Mouse (Mus musculus) layer of hippocampus, postnatal 36 days (tissue): ENCODE data around the gene Cox7a1. TPM values are rescaled to one million over a fixed set of nuclear protein-coding genes. Genes with fewer than 3 reads are reported as not detected.

ENCODE experiments used
- DNase-seq, 2 experiments: peaks; one replicate each; pipeline ENCODE4 v3.0.0; 2022
- total RNA-seq, 2 experiments: library from RNA; stranded (reverse); gene quantifications; 2 replicates each; pipeline ENCODE4 v1.2.3; 2021

The Cox7a1 gene
- total RNA-seq, 2 experiments from 2014 or later: 3.7 to 5.0 TPM

DNA sequence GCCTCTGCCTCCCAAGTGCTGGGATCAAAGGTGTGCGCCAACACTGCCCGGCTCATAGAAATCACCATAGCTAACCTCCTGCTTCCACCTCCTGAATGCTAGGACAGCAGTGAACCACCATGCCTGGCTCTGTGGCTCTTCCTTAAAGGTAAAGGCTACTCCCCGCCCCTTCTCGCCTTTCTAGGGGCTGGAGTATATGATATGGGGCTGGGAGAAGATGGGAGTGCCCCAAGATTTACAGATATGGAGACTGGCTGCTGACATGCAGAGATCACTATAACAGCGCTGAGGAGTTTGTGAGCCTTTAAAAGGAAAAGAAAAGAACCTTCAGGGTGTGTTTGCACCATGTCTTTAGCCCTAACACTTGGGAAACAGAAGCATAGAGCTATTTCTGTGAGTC, 38.3 kb downstream of the Cox7a1 start:
- no peak for DNase-seq

- no peak for DNase-seq
Observed at GRCm38 (mm10) chr7:30224206-30224605, 40.3 kb downstream of the Cox7a1 start.

DNA sequence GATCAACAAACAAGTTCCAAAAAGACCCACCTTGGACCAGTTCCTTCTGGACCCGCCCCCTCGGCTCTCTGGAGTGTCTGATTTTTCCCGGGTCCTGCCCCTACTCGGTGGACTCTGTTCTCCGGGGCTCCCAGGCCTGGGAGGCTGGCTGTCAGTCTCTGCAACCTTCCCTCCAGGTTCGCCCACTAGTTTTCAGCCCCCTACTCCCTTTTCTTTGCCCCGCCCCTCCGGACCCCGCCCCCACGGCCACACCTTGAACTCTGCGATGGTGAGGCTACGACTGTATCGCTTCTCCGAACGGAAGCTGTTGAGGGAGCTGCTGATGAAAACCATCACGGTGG, 47.4 kb downstream of the Cox7a1 start:
- DNase-seq: no peak

GRCm38 (mm10) chr7:30231669-30232454, 47.9 kb downstream of the Cox7a1 start, which contains the start of the genes Polr2i and Tbcb:
Gene Polr2i (plus strand): TSS chr7:30231948.
Gene Tbcb (minus strand): TSS chr7:30232272.
- DNase-seq: peak; percentile 99

GRCm38 (mm10) chr7:30232631-30233148, 48.7 kb downstream of the Cox7a1 start:
- DNase-seq: peak in 1 of 2 experiments; percentile 16

DNA sequence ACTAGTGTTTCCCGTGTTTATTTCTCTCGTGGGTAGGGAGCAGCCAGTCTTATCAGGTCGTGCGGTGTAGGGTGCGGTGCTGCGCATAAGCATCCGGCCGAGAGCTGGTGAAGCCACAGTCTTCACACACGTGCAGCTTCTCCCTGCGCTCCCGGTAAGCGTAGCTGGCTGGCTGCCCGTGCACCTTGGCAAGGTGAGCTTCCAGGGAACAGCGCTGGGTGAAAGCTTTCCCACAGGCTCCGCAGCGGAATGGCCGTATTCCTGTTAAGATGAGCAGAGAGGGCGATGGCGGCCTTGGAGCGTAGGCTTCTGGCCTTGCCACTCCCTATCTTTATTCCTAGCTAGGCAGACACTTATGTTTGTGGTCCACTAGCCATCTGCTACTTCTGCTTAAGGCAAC, 49.4 kb downstream of the Cox7a1 start:
- DNase-seq: no peak

- DNase-seq: no peak
Observed at GRCm38 (mm10) chr7:30234276-30234858, 50.4 kb downstream of the Cox7a1 start.

- no peak for DNase-seq
Observed at GRCm38 (mm10) chr7:30235091-30235490, 51.1 kb downstream of the Cox7a1 start.

- no peak for DNase-seq
Observed at GRCm38 (mm10) chr7:30235625-30236024, 51.7 kb downstream of the Cox7a1 start, which contains the start of gene Ovol3. Gene Ovol3 (minus strand): TSS chr7:30235725.

Other genes with a start within 250 kb of the Cox7a1 start
- 10 to 100 TPM; 16.3 to 19.6 TPM for gene Zfp74, start 230.1 kb upstream of the Cox7a1 start, total RNA-seq
- gene Zfp568, start 200.2 kb upstream of the Cox7a1 start, total RNA-seq: 1 to 10 TPM; 4.3 to 5.6 TPM
- 10 to 100 TPM in 1 of 2 experiments, 1 to 10 TPM in 1; 9.0 to 12.0 TPM for gene Zfp14, start 132.8 kb upstream of the Cox7a1 start, total RNA-seq
- 1 to 10 TPM; 3.7 to 4.2 TPM for gene Zfp82, start 111.2 kb upstream of the Cox7a1 start, total RNA-seq
- gene Gm26920, start 93.7 kb upstream of the Cox7a1 start, total RNA-seq: under 1 TPM in 1 of 2 experiments, not detected in 1; 0.97 TPM
- gene Zfp566, start 93.6 kb upstream of the Cox7a1 start, total RNA-seq: 1 to 10 TPM; 6.4 to 8.0 TPM
- 10 to 100 TPM; 76.8 to 83.7 TPM for gene Zfp260, start 89.4 kb upstream of the Cox7a1 start, total RNA-seq
- gene Zfp382, start 62.2 kb upstream of the Cox7a1 start, total RNA-seq: 10 to 100 TPM; 31.8 to 35.0 TPM
- gene Zfp146, start 14.4 kb upstream of the Cox7a1 start, total RNA-seq: 10 to 100 TPM; 53.8 to 54.8 TPM
- gene Capns1, start 14.7 kb downstream of the Cox7a1 start, total RNA-seq: 100 to 1,000 TPM; 207 to 234 TPM
- 10 to 100 TPM; 53.1 to 65.2 TPM for gene Polr2i, start 47.8 kb downstream of the Cox7a1 start, total RNA-seq
- 100 to 1,000 TPM; 118 to 127 TPM for gene Tbcb, start 48.1 kb downstream of the Cox7a1 start, total RNA-seq
- gene Ovol3, start 51.6 kb downstream of the Cox7a1 start, total RNA-seq: not detected
- under 1 TPM; 0.27 to 0.28 TPM for gene Thap8, start 96.0 kb downstream of the Cox7a1 start, total RNA-seq
- gene Wdr62, start 96.3 kb downstream of the Cox7a1 start, total RNA-seq: 1 to 10 TPM in 1 of 2 experiments, under 1 TPM in 1; 0.94 to 2.1 TPM
- gene Clip3, start 107.6 kb downstream of the Cox7a1 start, total RNA-seq: 100 to 1,000 TPM; 454 to 456 TPM
- gene Alkbh6, start 124.6 kb downstream of the Cox7a1 start, total RNA-seq: 10 to 100 TPM; 54.2 to 57.2 TPM
- 10 to 100 TPM; 10.5 to 12.7 TPM for gene Syne4, start 130.7 kb downstream of the Cox7a1 start, total RNA-seq
- under 1 TPM; 0.28 to 0.40 TPM for gene E130208F15Rik, start 137.6 kb downstream of the Cox7a1 start, total RNA-seq
- 1 to 10 TPM; 6.6 to 7.4 TPM for gene Sdhaf1, start 139.8 kb downstream of the Cox7a1 start, total RNA-seq
- 10 to 100 TPM; 29.3 to 30.7 TPM for gene Lrfn3, start 178.6 kb downstream of the Cox7a1 start, total RNA-seq
- 10 to 100 TPM; 27.4 to 30.2 TPM for gene Tyrobp, start 229.6 kb downstream of the Cox7a1 start, total RNA-seq
- not detected for gene Hcst, start 235.7 kb downstream of the Cox7a1 start, total RNA-seq
- 1 to 10 TPM; 3.1 to 3.4 TPM for gene Nfkbid, start 237.6 kb downstream of the Cox7a1 start, total RNA-seq